Mouse (Mus musculus) layer of hippocampus, postnatal 14 days (tissue): ENCODE data around the gene Lyrm2. TPM values are rescaled to one million over a fixed set of nuclear protein-coding genes. Genes with fewer than 3 reads are reported as not detected.
A peak's percentile ranks its signal among the peaks of the same experiment; 100 is the strongest.

Experiments
- DNase-seq, 2 experiments: peaks; one replicate each; pipeline ENCODE4 v3.0.0; 2021 to 2022; ENCODE audit warnings: low spot score in 2 of 2, mixed read lengths in 1 of 2
- long read RNA-seq, 2 experiments: library from polyadenylated mRNA; stranded (forward); transcript quantifications; one replicate each; pipeline ENCODE4 v2.0.0; 2021
- total RNA-seq, 2 experiments: library from RNA; stranded (reverse); gene quantifications; 2 replicates each; pipeline ENCODE4 v1.2.3; 2021

Gene Lyrm2
- total RNA-seq: 10 to 100 TPM; 38.7 to 41.5 TPM
- long read RNA-seq, experiment 1, transcript Lyrm2-201 (3 exons, 465 nt): major isoform, 7 of 8 reads
- long read RNA-seq, experiment 1, partial matches to known transcripts: 0 of 8 reads
- long read RNA-seq, experiment 1, other reads (novel, unspliced or antisense): 1 of 8 reads
- long read RNA-seq, experiment 2, transcript Lyrm2-201 (3 exons, 465 nt): major isoform, 24 of 31 reads
- long read RNA-seq, experiment 2, partial matches to known transcripts: 1 of 31 reads
- long read RNA-seq, experiment 2, other reads (novel, unspliced or antisense): 5 of 31 reads

DNA sequence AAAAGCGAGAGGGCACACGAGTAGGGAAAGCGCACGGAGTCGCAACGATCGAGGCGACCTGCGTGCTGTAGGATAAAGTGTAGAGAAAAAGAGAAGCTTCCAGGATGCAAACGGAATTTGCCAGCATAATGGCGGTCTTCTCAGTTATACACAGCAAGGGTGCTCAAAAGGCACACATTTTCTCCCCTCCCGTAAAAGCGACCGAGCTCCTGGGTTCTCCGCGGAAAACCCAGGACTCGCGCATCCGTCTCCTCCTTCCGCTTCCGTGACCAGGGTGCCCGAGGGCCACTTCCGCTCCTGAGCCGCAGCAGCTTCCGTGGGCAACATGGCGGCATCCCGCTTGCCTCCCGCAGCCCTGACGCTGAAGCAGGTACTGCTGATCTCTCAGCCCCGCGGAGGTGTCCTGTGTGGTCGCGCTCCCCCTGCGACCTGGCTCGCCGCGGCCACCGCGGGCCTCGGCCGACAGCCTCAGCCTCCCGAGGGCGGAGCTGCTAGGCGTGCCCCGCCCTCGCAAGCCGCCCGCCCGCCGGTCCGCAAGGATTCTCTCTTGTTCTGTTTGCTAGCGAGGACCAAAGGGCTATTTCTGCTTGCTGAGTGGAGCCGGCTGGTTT is at the start of gene Lyrm2:
Lyrm2 (plus strand) TSS at position 288 of the 611 bp plus-strand sequence.
- DNase-seq: peak; percentile 80 to 84

DNA sequence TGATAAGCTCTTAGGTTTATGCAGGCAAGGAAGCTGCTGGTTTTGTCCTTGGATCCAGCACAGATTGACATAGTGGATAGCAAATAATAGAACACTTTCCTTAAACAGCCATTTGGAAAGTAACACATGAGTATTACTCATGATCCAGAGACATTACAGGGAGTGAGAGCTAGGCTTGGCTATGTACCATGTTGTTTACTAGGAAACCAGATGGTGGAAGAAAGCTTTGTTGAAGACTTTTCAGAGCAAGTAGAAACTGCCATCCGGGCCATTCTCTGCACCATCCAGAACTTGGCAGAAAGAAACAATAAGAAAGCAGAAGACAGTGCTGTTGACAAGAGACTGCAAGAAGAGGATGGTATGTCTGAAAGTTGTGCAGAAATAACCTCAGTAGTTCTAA is 49.3 kb upstream of the Lyrm2 start:
- peak in 1 of 2 experiments; percentile 55 for DNase-seq

DNA sequence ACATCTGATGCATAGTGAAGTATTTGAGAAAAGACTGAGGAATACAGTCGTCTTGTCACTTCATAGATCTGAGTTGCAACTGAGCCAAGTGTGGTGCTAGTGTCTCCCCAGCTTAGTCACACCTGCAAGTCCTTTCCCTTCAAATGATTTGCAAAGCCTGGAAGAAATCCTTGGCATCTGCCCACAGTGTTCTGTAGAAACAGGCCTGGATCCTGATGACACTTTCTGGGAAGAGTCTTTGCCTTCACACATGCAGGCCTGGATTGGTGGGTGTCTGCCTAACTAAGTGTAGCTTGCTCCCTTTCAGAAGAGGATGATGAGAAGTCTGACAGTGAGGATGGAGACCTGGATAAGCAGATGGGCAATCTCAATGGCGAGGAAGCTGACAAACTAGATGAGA is 42.6 kb upstream of the Lyrm2 start:
- DNase-seq: no peak

DNA sequence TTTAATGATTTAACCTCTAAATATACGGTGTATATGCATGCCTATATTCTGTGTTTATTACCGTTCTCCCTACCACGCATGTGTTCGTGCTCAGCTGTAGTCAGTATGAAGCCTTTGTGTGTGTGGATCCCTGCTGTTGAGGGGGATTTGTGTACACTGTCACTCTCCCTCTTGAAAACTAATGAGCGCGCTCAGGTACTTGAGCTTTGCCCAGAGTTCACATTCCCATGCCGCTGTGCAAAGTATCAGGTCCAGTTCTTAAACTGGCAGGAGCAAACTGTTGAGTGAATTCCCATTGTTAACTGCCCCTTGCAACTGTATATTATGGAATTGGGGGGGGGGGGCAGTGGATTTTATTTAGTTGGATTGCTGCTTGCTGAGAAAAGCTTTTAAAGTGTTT is 32.6 kb upstream of the Lyrm2 start:
- no peak for DNase-seq

DNA sequence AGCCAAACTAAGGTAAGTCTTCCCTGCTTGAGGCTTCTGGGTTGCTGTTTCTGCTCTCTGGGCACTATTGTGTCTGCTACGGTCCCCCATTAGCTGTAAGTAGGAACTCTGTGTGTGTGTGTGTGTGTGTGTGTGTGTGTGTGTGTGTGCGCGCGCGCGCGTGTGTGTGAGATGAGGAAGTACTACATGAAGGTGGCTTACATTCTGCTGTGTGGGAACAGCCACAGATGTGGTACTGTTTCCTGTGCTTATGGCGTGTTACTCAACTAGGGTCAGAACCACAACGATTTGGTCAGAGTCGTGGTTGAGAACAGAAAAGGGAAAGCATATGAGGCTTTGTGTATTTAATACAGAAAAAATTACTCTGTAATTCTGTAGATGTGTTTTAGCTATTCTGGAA is 32.0 kb upstream of the Lyrm2 start:
- no peak for DNase-seq

DNA sequence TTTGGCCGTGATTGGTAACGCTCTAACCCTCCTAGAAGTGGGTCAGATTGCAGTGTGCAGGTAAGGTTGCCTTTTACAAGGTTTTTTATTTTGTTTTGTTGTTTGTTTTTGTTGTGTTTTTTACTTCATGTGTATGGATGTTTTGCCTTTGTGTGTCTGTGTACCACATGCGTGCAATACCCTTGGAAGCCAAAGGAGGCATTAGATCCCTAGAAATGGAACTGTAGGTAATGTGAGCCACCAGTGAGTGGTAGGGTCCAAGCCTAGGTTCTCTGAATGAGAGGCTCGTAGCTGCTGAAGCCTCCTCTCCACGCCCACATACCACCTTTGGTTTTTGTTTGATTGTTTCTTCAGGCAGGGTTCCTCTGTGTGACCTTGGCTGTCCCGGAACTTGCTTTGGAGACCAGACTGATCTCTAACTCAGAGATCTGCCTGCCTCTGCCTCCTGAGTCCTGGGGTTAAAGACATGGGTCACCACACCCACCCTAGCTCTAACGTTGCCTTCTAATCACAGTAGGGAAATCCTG is 29.7 kb upstream of the Lyrm2 start:
- DNase-seq: no peak

DNA sequence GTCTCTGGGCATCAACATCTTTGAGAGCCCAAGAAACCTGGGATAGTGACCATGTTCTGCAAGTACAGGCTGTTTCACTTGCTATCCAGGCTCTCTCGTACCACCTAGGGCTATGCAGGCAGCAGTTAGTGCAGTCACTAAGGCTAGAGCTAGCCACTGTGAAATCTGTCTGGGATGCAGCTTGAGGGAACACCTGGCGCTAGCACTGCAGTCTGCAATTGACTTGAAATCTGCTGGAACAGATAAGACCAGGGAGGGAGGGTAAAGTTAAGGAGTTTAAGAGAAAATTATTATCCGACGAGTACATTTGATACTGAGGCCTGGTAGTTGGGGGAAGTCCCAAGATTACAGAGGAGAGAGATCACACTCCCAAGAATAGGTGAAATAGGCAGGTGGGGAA is 20.1 kb upstream of the Lyrm2 start:
- DNase-seq: no peak

DNA sequence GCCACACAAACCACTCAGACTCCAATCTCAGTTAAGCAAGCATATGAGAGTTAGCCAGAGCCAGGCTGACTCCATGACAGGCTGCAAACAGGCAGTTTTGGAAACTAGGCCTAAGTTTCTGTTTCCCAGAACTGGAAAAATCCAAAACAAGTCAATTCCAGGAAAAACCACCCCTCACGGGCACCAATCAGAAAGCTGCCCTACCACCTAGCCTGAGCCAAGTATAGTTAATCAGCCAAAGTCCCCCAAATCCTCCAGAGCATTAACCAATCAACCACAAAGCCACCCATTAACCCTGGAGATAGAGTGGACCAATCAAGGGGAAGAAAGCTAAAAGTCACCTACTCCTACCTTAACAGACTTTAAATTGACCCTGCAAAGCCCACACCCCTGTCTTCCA is 12.9 kb upstream of the Lyrm2 start:
- no peak for DNase-seq

DNA sequence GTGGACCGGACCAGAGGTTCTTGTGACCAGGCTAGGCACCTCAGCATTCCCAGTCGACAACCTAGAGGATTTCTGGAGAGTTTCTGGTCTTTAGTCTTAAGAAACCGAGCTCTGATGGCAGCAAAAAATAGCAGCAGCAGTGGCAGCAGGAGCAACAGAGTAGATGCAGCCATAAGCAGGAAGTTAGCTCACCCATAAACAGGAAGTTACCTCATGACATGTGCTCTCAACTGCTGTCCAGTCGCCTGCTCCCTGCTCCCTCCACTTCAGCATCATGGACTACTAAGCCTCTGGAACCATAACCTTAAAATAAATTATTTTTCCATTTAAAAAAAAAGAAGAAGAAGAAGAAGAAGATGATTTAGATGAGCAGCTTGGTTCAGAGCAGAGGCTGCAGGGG is 11.0 kb upstream of the Lyrm2 start:
- no peak for DNase-seq

DNA sequence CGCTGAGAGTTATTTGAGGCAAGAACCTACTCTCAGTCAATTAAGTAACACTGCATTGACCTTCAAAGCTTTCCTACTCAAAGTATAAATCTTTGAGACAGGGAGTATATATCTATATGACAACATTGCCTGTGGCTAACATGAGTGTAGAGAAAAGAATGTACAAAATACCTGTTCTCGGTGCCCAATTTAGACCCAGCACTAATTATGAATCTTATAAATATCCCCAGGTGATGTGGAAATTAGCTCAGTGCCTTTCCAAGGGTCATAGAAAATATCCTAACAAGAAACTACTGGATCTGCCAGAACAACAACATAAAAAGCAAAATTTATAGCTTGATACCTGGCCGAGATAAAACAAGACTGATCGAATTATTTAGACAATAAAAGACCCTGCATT is 1.1 kb upstream of the Lyrm2 start:
- no peak for DNase-seq

DNA sequence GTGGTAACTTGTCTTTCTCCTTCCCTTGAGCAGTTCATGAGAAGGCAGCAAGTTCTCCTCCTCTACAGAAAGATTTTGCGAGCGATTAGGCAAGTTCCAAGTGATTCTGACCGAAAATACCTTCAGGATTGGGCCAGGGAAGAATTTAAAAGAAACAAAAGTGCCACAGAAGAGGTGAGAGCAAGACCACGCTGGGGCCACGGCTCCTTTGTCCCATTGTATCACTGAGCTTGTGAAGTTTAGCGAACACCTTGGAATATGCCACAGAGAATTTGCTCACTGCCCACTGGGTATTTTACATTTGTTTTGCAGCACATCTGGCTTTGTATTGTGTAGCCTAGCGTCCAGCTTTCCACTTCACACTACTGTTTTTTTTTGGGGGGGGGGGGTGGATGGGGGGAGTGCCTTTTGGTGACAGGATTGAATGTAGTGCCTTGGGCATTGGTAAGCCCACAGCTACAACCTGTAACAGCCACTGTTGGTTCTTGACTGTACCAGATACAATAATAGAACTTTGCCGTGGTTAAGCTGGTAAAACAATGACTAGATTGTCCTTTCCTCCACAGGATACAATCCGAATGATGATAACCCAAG is 621 bp downstream of the Lyrm2 start:
- DNase-seq: no peak

DNA sequence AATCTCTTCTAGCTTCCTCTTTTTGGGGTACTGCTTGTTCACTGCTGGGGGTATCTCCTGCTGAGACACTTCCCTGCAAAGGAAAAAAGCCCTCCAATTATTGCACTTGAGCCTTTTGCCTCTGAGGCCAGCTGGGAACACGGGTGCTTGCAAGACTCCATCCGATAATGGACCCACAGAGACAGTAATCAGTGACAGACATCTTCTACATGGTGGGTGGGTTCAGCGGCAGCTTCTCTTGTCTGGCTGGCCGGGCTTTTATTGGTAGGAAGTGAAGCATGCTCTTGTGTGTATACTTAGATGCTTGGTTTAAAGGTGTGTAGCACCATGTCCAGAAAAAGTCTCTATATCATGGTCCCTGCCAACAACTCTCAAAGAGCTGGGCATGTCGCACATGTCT is 17.4 kb downstream of the Lyrm2 start:
- no peak for DNase-seq

DNA sequence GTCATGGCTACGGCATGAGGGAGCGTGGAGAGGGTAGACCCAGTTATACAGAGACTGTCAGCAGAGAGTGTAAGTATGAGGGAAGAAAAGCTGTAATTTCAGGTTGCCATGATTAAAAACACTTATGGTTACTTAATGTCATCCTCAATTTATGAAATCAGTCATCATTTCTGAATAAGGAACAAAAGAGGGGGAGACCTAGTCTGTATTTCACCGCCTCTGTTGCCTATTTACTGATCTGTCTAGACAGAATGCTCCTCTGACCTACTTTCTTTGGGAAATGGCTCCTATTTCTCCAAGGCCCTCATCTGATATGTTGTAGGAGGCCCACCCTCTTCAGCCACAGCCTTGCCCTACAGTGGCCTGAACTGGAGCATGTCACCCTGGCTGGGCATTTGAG is 20.6 kb downstream of the Lyrm2 start:
- no peak for DNase-seq

DNA sequence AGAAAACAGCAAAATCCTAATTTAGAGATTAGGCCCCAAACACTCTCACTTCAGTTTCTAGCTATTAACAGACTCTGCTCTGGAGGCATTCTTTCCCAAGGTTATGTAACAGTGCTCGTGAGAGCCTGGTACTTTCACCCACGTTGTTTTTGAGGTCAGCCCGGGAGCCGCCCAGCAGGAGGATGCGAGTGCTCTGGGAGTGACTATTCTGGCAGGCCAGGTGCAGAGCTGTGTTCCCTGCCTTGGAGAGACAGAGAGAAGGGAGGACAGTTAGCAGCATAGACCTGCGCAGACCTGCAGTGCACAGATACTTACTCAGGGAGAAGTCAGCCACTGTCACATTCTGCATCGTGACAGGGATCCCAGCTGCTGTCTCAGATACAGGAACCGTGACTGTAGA is 24.2 kb downstream of the Lyrm2 start:
- DNase-seq: no peak

DNA sequence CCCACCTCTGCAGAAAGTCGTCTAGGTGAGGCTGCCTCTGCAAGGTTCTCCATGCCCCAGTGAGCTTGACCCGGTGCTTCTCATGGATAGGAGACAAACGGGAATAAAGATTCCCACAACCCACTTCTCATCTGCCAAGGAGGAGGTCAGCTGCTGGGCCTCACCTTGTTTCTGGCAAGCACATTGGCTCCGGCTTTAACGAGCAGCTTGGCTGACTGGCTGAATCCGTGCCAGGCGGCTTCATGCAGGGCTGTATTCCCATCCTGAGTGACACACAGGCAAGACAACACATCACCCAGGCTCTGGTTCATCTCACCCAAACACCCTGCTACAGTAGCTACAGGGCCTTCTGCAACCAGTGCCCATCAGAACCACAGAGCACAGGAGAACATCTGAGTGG is 26.9 kb downstream of the Lyrm2 start:
- DNase-seq: peak; percentile 26 to 27

DNA sequence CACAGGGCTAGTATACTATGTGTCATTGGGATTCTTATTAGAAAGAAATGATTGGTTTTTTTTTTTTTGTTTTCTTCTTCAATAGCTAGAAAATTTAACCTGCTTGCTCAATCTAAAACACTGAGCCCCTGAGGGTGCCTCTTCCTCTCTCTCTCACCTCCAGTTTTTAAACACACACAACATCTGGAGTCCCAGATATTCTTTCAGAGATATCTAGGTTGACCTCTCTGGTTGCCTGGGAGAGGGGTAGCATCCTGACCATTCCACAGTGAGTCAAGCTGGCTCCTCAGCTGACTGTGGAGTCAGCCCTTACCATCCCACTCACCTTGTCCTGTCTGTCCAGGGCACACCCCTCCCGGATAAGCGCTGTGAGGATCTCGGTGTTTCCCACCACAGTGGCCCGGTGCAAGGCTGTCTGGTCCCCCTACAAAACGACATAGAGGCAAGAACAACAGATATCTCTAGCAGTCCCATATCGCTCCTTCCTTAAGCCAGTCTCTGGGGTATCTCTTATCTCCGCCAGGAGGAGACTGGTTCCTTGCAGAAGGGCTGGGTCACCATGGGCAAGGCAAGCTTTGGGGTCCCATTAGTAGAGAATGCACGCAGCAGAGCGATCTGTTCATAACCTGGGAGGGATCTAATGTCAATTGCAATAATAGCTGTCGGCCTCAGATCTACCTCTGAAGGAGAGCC is 28.5 kb downstream of the Lyrm2 start:
- DNase-seq: no peak

DNA sequence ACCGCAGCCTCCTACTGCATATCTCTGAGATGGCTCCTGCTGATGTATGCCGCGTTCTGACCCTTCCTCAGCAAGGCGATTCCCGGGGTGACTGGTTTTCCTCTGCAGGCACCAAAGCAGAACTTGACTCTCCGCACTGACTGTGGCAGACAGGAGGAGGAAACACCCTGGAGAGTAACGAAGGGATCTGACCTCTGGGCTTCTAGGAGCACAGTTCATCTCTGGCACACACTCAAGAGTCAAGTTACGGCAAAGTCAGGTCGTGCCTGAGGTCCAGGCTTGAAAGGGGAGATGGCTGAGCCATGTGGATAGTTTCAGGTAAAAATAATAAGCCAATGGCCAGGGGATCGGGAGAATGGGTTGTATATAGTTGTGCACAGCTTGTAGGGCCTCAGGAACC is 29.3 kb downstream of the Lyrm2 start:
- DNase-seq: no peak

DNA sequence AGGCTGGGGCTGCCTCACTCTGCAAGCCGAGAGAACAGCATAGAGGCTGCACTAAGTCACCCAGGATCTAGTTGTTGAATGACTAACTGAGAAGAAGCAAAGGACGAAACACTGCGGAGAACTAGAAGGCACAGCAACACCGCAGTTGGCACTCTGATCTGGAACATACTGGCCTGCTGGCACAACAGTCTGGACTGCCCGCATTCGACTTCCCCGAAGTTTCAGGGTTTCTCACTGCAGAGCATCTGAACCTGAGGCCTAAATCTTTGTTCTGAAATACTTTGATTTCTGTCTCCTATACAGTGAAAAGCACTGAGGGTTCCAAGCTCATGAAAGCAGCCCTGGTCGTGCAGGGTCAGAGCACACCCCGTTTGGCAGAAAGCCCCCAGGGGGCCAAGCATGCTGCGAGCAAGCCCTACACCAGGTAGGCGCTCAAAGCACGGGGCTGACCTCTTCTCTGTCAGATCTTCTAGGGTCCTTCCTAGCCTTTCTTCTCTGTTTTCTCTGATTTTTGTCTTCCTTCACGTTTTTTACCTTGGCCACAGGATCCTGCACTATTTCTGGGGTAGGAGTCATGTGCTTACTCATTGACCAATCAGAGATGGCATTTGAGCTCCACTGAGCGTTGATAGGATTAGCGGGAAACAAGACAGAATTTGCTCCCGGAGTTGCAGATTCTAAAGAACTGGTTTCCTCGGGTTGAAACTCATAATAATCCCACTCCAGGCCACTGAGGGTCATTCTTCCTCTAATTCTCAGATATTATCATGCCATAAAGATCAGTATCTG is 33.6 kb downstream of the Lyrm2 start:
- DNase-seq: peak in 1 of 2 experiments; percentile 6

DNA sequence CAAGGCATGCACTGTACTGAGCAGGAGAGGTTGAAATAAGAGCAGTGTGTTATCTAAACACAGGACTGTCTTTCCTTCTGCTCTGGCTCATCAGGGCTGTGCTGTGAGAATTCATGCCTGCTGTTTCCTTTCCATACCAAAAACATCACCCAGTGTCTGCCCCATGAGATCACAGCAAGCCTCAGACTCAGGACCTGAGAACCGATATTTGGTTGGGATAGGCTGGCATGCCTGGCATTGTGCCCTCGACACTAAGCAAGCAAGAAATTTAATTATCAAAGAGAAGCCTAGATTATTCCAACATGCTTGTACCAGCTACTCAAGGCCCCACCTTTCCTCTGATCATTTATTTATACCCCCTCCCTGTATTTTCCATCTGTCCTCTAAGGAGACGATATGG is 34.5 kb downstream of the Lyrm2 start:
- no peak for DNase-seq

DNA sequence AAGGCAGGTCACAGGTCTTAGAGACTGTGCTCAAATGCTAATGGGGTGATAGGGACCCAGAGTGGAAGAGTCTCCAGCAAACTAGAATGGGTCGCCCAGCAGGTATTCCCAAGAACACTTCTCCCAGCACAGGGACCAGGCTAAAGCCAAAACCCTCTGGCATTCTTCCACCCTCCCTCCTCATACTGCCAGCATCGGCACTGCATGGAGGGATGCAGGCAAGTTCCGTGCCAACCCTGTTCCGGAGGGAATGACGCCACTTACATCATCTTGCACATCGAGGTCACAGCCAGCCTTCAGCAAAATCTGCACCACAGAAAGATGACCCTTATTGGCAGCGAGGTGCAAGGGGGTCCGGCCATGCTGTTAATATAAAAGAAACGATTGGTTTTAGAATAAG is 36.0 kb downstream of the Lyrm2 start:
- DNase-seq: no peak

DNA sequence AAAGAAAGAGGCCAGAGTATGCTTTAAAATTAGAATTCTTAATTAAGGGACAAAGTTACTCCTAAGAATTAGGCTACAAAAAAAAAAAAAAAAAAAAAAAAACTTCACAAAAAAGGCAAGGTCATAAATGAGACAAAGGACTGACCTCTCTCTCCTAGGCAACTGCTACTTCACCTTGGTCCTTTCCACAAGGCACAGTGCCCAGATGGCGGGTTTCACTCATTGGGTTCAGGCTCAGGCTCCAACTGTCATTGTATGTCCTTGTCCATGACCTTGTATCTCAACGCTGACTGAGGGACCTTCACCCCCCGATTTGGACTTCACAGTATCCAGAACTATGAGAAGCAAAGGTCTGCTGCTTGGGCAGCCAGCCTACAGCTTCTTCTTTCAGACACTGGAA is 38.3 kb downstream of the Lyrm2 start:
- no peak for DNase-seq
